Mouse (Mus musculus) ES-E14 (cell line): ENCODE data around the gene Cds1. TPM values are rescaled to one million over a fixed set of nuclear protein-coding genes. Genes with fewer than 3 reads are reported as not detected.
A peak's percentile ranks its signal among the peaks of the same experiment; 100 is the strongest.

ENCODE experiments used
- DNase-seq: peaks from one replicate; pipeline ENCODE4 v3.0.0-alpha.2; 2013; ENCODE audit warnings: low read depth, low spot score
- H3K27ac ChIP-seq: 2 replicates; pipeline ENCODE4 v1.5.1; 2012; ENCODE audit warnings: low read depth, mild to moderate bottlenecking, low read length, moderate library complexity, mixed read lengths; ENCODE audit not compliant: poor library complexity, insufficient read depth, severe bottlenecking
- H3K36me3 ChIP-seq: 2 replicates; pipeline ENCODE4 v1.6.1; 2012; ENCODE audit warnings: mild to moderate bottlenecking, low read length, moderate library complexity, mixed read lengths; ENCODE audit not compliant: control insufficient read depth, poor library complexity, insufficient read depth, severe bottlenecking
- H3K4me1 ChIP-seq, 2 experiments: fragments of 150-350 bp in 1 of 2; sonication (generic) in 1 of 2; 2 replicates each; pipeline ENCODE4 v1.6.1; 2012; ENCODE audit warnings: low read length in 2 of 2, mild to moderate bottlenecking in 1 of 2, mixed read lengths in 1 of 2; ENCODE audit not compliant: control insufficient read depth in 2 of 2, insufficient read depth in 2 of 2, poor library complexity in 1 of 2
- H3K4me3 ChIP-seq, 2 experiments: fragments of 150-350 bp in 1 of 2; sonication (generic) in 1 of 2; 2 replicates each; pipeline ENCODE4 v1.5.1; 2012; ENCODE audit warnings: low read length in 2 of 2, low read depth in 1 of 2, mild to moderate bottlenecking in 1 of 2, mixed read lengths in 1 of 2; ENCODE audit not compliant: insufficient read depth in 1 of 2, poor library complexity in 1 of 2, severe bottlenecking in 1 of 2
- H3K9ac ChIP-seq: 2 replicates; pipeline ENCODE4 v1.6.1; 2012; ENCODE audit warnings: low read depth, mild to moderate bottlenecking, low read length, mixed read lengths; ENCODE audit not compliant: poor library complexity, insufficient read depth, severe bottlenecking
- H3K9me3 ChIP-seq: fragments of 150-350 bp; sonication (generic); 2 replicates; pipeline ENCODE4 v1.6.1; 2012; ENCODE audit warnings: low read depth, mild to moderate bottlenecking, low read length; ENCODE audit not compliant: control insufficient read depth, insufficient read depth
- CHD2 ChIP-seq: IDR thresholded peaks from 2 replicates; pipeline ENCODE4 v1.6.1; 2014; ENCODE audit warnings: mild to moderate bottlenecking, low read depth, low read length, inconsistent platforms
- HCFC1 ChIP-seq: IDR thresholded peaks from 2 replicates; pipeline ENCODE4 v1.6.1; 2012; ENCODE audit warnings: low read length, inconsistent platforms, borderline replicate concordance; ENCODE audit not compliant: insufficient read depth
- MAFK ChIP-seq: IDR thresholded peaks from 2 replicates; pipeline ENCODE4 v1.6.1; 2014; ENCODE audit warnings: mild to moderate bottlenecking, low read depth, low read length, inconsistent platforms; ENCODE audit not compliant: insufficient read depth
- ZC3H11A ChIP-seq: IDR thresholded peaks from 2 replicates; pipeline ENCODE4 v1.6.1; 2012; ENCODE audit warnings: low read depth, mild to moderate bottlenecking, inconsistent platforms, low read length, borderline replicate concordance
- ZNF384 ChIP-seq: IDR thresholded peaks from 2 replicates; pipeline ENCODE4 v1.6.1; 2012; ENCODE audit warnings: low read depth, low read length, inconsistent platforms
- in situ Hi-C, 2 experiments: fragments of 600-800 bp; cut with MboI; formaldehyde crosslinking; loops; one replicate each; pipeline ENCODE4 v1.15.1; 2025; ENCODE audit warnings: low sequenced_read_pairs in 2 of 2, inconsistent platforms in 1 of 2; ENCODE audit not compliant: unreplicated experiment in 2 of 2
- total RNA-seq: library from RNA; depleted of rRNA; stranded (reverse); fragments of 300-350 nt; gene quantifications from 2 replicates; pipeline ENCODE4 v1.2.3, GENCODE M21; 2012

Gene Cds1
- total RNA-seq, 1 experiment, result 4.1 TPM

- no peaks in the 10 kb centered on the region for H3K9me3 ChIP-seq
- DNase-seq, result no peak
- H3K9ac ChIP-seq, result peak overlapping the region; percentile 28; the same call in 1 of the 2 replicates
- H3K4me3 ChIP-seq, result peak overlapping the region in 1 of 2 experiments; percentile 24; a peak in 2 of 4 replicates
- H3K36me3 ChIP-seq, result peaks cover 46% of the 10 kb centered on the region
- in situ Hi-C loops, result no loop called here
- peak overlapping the region; percentile 77 for H3K27ac ChIP-seq
- H3K4me1 ChIP-seq, result peaks cover 11 to 38% of the 10 kb centered on the region in 2 experiments
- TF ChIP-seq CHD2 (no peak), ZNF384 (no peak), ZC3H11A (no peak), MAFK (no peak), HCFC1 (no peak)
Measured at GRCm38 (mm10) chr5:101847323-101847722, 82.4 kb downstream of the Cds1 start.

- Histone ChIP-seq H3K4me3 (peak overlapping the region in 1 of 2 experiments; percentile 24; a peak in 2 of 4 replicates), H3K27ac (peak overlapping the region; percentile 77), H3K4me1 (peaks cover 11 to 42% of the 10 kb centered on the region in 2 experiments), H3K36me3 (peaks cover 46% of the 10 kb centered on the region), H3K9me3 (no peaks in the 10 kb centered on the region), H3K9ac (no peak overlapping the region; the same call in 1 of the 2 replicates)
- TF ChIP-seq HCFC1 (no peak), MAFK (no peak), ZC3H11A (no peak), CHD2 (no peak), ZNF384 (no peak)
- no peak for DNase-seq
- in situ Hi-C loops, result no loop called here
Measured at GRCm38 (mm10) chr5:101847762-101848161, 82.8 kb downstream of the Cds1 start.

- TF ChIP-seq MAFK (no peak), CHD2 (no peak), ZNF384 (no peak), HCFC1 (no peak), ZC3H11A (no peak)
- DNase-seq, result no peak
- Histone ChIP-seq H3K4me1 (peaks cover 9 to 36% of the 10 kb centered on the region in 2 experiments), H3K36me3 (peaks cover 40% of the 10 kb centered on the region), H3K9ac (peak overlapping the region; percentile 23), H3K4me3 (peak overlapping the region in 1 of 2 experiments; percentile 10; a peak in 1 of 4 replicates), H3K27ac (no peak overlapping the region), H3K9me3 (no peaks in the 10 kb centered on the region)
- in situ Hi-C loops, result no loop called here
Measured at GRCm38 (mm10) chr5:101851133-101851532, 86.2 kb downstream of the Cds1 start.

GRCm38 (mm10) chr5:101852116-101852680 is 87.3 kb downstream of the Cds1 start:
- Histone ChIP-seq H3K4me3 (peak overlapping the region; percentile 7 to 22; a peak in 2 of 4 replicates), H3K36me3 (peaks cover 30% of the 10 kb centered on the region), H3K27ac (no peak overlapping the region), H3K9me3 (no peaks in the 10 kb centered on the region), H3K4me1 (peaks cover 6 to 27% of the 10 kb centered on the region in 2 experiments), H3K9ac (no peak overlapping the region; the same call in 1 of the 2 replicates)
- DNase-seq, result no peak
- no peak for TF ChIP-seq CHD2
- TF ChIP-seq ZNF384, result no peak
- no peak for TF ChIP-seq MAFK
- TF ChIP-seq ZC3H11A, result no peak
- TF ChIP-seq HCFC1, result no peak
- in situ Hi-C loops, result no loop called here
